8 mouse cellular contexts compared by ENCODE assay signal in genomic region chrX:160609849-160610248, GRCm38 (mm10).
DNase-seq lines count a peak whose midpoint lies in the region; ATAC-seq and TF ChIP-seq lines count a peak whose summit lies in the region.

No protein-coding gene starts in this region.

- no peak for ATAC-seq in monocyte, adult 5-6 weeks (replicated peaks; ENCODE audit: insufficient number of reproducible peaks, low FRiP score, low TSS enrichment, poor library complexity, severe bottlenecking)

- no peak for TF ChIP-seq POLR2A in heart, adult 2 months (IDR thresholded peaks at IDR 0.05; ENCODE audit: insufficient read depth, low read depth, low read length)

- peaks cover 4% of the 10 kb centered on the region for H3K4me1 ChIP-seq in heart, adult 2 months (ENCODE audit: control insufficient read depth, insufficient read depth, low read length)

- H3K36me3 ChIP-seq in heart, adult 2 months (ENCODE audit: control insufficient read depth, insufficient read depth, low read length): no peaks in the 10 kb centered on the region
- no peaks in the 10 kb centered on the region for H3K36me3 ChIP-seq in splenic B cell, adult 2 months (ENCODE audit: control insufficient read depth, insufficient read depth, low read length, poor library complexity, severe bottlenecking)

- no peaks in the 10 kb centered on the region for H3K79me2 ChIP-seq in heart, adult 2 months (replicated peaks; ENCODE audit: control insufficient read depth, insufficient read depth, low read length)

- intact Hi-C loops in heart, adult 2 months (cut with DNase I): no loop called here

- no peak for TF ChIP-seq EP300 in heart, adult 2 months (IDR thresholded peaks at IDR 0.05; ENCODE audit: insufficient read depth, low read depth, low read length)

- TF ChIP-seq CTCF in heart, adult 2 months (IDR thresholded peaks at IDR 0.05): peak; percentile 65

- no peak for DNase-seq in heart, adult 2 months
- no peak for DNase-seq in heart, adult 9 months (ENCODE audit: low spot score in 2 of 2)
- DNase-seq in A20 (ENCODE audit: low read depth, low spot score): peak; percentile 68
- DNase-seq in T-cell, adult 2 months (ENCODE audit: low spot score): peak; percentile 6
- peak; percentile 66 for DNase-seq in kidney, postnatal 4 days
- DNase-seq in splenic B cell, adult 2 months (ENCODE audit: low read depth, low spot score): peak; percentile 59
- no peak for DNase-seq in layer of hippocampus, postnatal 25 days (ENCODE audit: extremely low spot score in 1 of 2, low spot score in 1 of 2)

- 43% methylated on average over 3 of the region's 3 CpGs for WGBS in heart, adult 2 months

- no peak overlapping the region for H3K4me3 ChIP-seq in heart, adult 2 months

- H3K9ac ChIP-seq in heart, adult 2 months (ENCODE audit: low read depth, low read length): no peak overlapping the region

- H3K27ac ChIP-seq in heart, adult 2 months: no peak overlapping the region

- no peaks in the 10 kb centered on the region for H3K27me3 ChIP-seq in heart, adult 2 months (ENCODE audit: control insufficient read depth, insufficient read depth, low read length)
- H3K27me3 ChIP-seq in splenic B cell, adult 2 months (ENCODE audit: control insufficient read depth, insufficient read depth, low read length, poor library complexity, severe bottlenecking): no peaks in the 10 kb centered on the region

Comparison
In these comparisons a context has a peak if more than half of its experiments do, and no peak if none do; other contexts are left out.
1. DNase-seq: peak in A20 (single experiment), T-cell, adult 2 months (single experiment), kidney, postnatal 4 days (2 of 2) and splenic B cell, adult 2 months (single experiment); none in heart, adult 2 months (0 of 2), heart, adult 9 months (0 of 2) and layer of hippocampus, postnatal 25 days (0 of 2).